Comparison of ENCODE assay signal across 26 mouse cellular contexts in the genomic region with DNA sequence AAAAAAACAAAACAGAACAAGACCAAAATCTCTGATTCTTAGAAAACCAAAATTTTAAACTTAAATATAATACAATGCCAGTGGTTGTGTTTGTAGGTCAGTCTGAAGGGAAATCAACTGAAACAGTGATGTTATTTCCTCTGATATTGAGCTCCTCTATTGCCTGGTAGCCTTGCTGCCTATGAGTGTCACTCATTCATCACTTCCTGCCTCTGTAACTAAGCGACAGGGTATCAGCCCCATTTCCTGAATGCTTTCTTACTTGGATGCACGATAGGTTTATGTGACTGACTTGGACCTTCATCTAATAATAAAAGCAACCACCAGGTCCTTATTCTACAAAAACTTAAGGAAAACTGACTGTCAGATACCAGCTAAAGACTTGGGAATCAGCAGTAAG.
DNase-seq lines count a peak whose midpoint lies in the region; ATAC-seq lines count a peak whose summit lies in the region.
"Had no signal": no experiment of that assay in that cellular context is flagged by ENCODE, and none has a peak within 500 bp of the region (broad histone marks: within the 10 kb centered on the region; RNA-seq: fewer than 3 reads in every experiment).

No protein-coding gene starts in this region.

- no peaks in the 10 kb centered on the region for H3K4me1 ChIP-seq in intestine, embryonic 16.5 days (ENCODE audit: control insufficient read depth, insufficient read depth, low read length)
- H3K4me1 ChIP-seq: embryonic facial prominence, embryonic 13.5 days; embryonic facial prominence, embryonic 15.5 days; forebrain, embryonic 10.5 days; forebrain, embryonic 12.5 days had no signal

- no peak overlapping the region for H3K4me3 ChIP-seq in intestine, embryonic 16.5 days (ENCODE audit: low read length)
- H3K4me3 ChIP-seq: embryonic facial prominence, embryonic 13.5 days; embryonic facial prominence, embryonic 15.5 days; erythroblast, embryonic 14.5 days; forebrain, embryonic 10.5 days; forebrain, embryonic 12.5 days had no signal

- H3K36me3 ChIP-seq in intestine, embryonic 16.5 days (ENCODE audit: control insufficient read depth, insufficient read depth, low read length) = no peaks in the 10 kb centered on the region
- H3K36me3 ChIP-seq: embryonic facial prominence, embryonic 13.5 days; embryonic facial prominence, embryonic 15.5 days; forebrain, embryonic 10.5 days; forebrain, embryonic 12.5 days; G1E had no signal

- peak; percentile 52 for DNase-seq in CD4-positive, CD25-positive, alpha-beta regulatory T cell, adult 2 months (ENCODE audit: low read depth, low spot score)
- no peak for DNase-seq in left cerebral cortex, postnatal 36 days (ENCODE audit: low spot score in 2 of 2)
- DNase-seq: adrenal gland, adult 2 months; adrenal gland, postnatal 10 days; adrenal gland, postnatal 25 days; B cell, adult 2 months; cerebellum, adult 11 months; cerebellum, adult 18-20 months; cerebellum, adult 8-10 months; cerebellum, adult 9-11 months; cerebellum, postnatal 14 days; cerebellum, postnatal 36 days; embryo, embryonic 11 days had no signal

- no peak overlapping the region for H3K4me2 ChIP-seq in intestine, embryonic 16.5 days (ENCODE audit: low read depth, low read length)
- H3K4me2 ChIP-seq: embryonic facial prominence, embryonic 13.5 days; embryonic facial prominence, embryonic 15.5 days; forebrain, embryonic 12.5 days had no signal

- WGBS in intestine, embryonic 16.5 days = 73% methylated on average over 2 of the region's 2 CpGs

- H3K9ac ChIP-seq in intestine, embryonic 16.5 days (ENCODE audit: low read depth, low read length) = no peak overlapping the region
- H3K9ac ChIP-seq: embryonic facial prominence, embryonic 13.5 days; embryonic facial prominence, embryonic 15.5 days; forebrain, embryonic 12.5 days had no signal

- intact Hi-C loops in left cerebral cortex, postnatal 36 days (cut with DNase I) = no loop called here

- H3K27me3 ChIP-seq in intestine, embryonic 16.5 days (replicated peaks; ENCODE audit: control insufficient read depth, insufficient read depth, low read length) = no peaks in the 10 kb centered on the region
- H3K27me3 ChIP-seq: CH12.LX; embryonic facial prominence, embryonic 13.5 days; embryonic facial prominence, embryonic 15.5 days; forebrain, embryonic 12.5 days had no signal

- H3K9me3 ChIP-seq in intestine, embryonic 16.5 days (ENCODE audit: control insufficient read depth, low read length) = no peaks in the 10 kb centered on the region
- H3K9me3 ChIP-seq: embryonic facial prominence, embryonic 13.5 days; embryonic facial prominence, embryonic 15.5 days; forebrain, embryonic 10.5 days; forebrain, embryonic 12.5 days; G1E had no signal

- peak; percentile 84 for ATAC-seq in activated CD4-positive, CD25-positive, alpha-beta regulatory T cell, adult 4 months
- ATAC-seq in inflammation-experienced regulatory T-cells, adult 6 months = peak; percentile 90
- ATAC-seq in intestine, embryonic 16.5 days = no peak
- ATAC-seq: forebrain, embryonic 14.5 days; forebrain, embryonic 16.5 days; Patski had no signal

- no peak overlapping the region for H3K27ac ChIP-seq in intestine, embryonic 16.5 days (ENCODE audit: low read length)
- H3K27ac ChIP-seq: embryonic facial prominence, embryonic 13.5 days; embryonic facial prominence, embryonic 15.5 days; forebrain, embryonic 10.5 days; forebrain, embryonic 12.5 days had no signal
